Mouse (Mus musculus): ENCODE results near the gene Fut2. TPM values are rescaled to one million over a fixed set of nuclear protein-coding genes. Genes with fewer than 3 reads are reported as not detected.

The Fut2 gene
- 0.56 and 1.0 TPM in 2 replicates for polyA plus RNA-seq (2014; fragmentation: Nextera tagmentation; extraction: Ambion mirVana)

GRCm38 (mm10) chr7:45666161-45666560 lies at the start of gene Fut2:
Fut2 (minus strand) TSS chr7:45666394.
- WGBS (ENCODE audit: insufficient replicate concordance) = 81% methylated on average over 7 of the region's 7 CpGs
- no peak for ATAC-seq (replicated peaks; ENCODE audit: insufficient number of reproducible peaks, low FRiP score, low TSS enrichment)
- H3K9ac ChIP-seq (ENCODE audit: low read depth, low read length) = no peak within 1 kb of the TSS

GRCm38 (mm10) chr7:45715090-45715708 lies 49.0 kb upstream of the Fut2 start, which contains the start of gene Rpl18:
Rpl18 (plus strand) TSS chr7:45715457.
- ATAC-seq (replicated peaks; ENCODE audit: insufficient number of reproducible peaks, low FRiP score, low TSS enrichment) = peak; percentile 88
- peak within 1 kb of the TSS; percentile 97 for H3K4me3 ChIP-seq (ENCODE audit: low read depth, low read length)
- H3K9me3 ChIP-seq (replicated peaks; ENCODE audit: control insufficient read depth, low read length) = no peaks in the 10 kb centered on the region
- 6% methylated on average over 34 of the region's 34 CpGs for WGBS (ENCODE audit: insufficient replicate concordance)
- H3K36me3 ChIP-seq (ENCODE audit: control insufficient read depth, insufficient read depth, low read length) = peaks cover 32% of the 10 kb centered on the region
- peaks cover 41% of the 10 kb centered on the region for H3K4me1 ChIP-seq (ENCODE audit: control insufficient read depth, insufficient read depth, low read length)
- H3K4me2 ChIP-seq = peak within 1 kb of the TSS; percentile 96
- H3K9ac ChIP-seq (ENCODE audit: low read depth, low read length) = peak within 1 kb of the TSS; percentile 78
- no peaks in the 10 kb centered on the region for H3K27me3 ChIP-seq (ENCODE audit: control insufficient read depth, insufficient read depth, low read length)
- H3K27ac ChIP-seq (ENCODE audit: low read depth, low read length) = peak within 1 kb of the TSS; percentile 60

More at GRCm38 (mm10) chr7:45666161-45666560, at the start of gene Fut2:
- no peaks in the 10 kb centered on the region for H3K27me3 ChIP-seq (ENCODE audit: control insufficient read depth, insufficient read depth, low read length)
- H3K36me3 ChIP-seq (ENCODE audit: control insufficient read depth, insufficient read depth, low read length) = no peaks in the 10 kb centered on the region
- peaks cover 4% of the 10 kb centered on the region; the same call in 1 of the 2 replicates for H3K4me1 ChIP-seq (ENCODE audit: control insufficient read depth, insufficient read depth, low read length)
- no peak within 1 kb of the TSS for H3K4me3 ChIP-seq (ENCODE audit: low read depth, low read length)
- H3K27ac ChIP-seq (ENCODE audit: low read depth, low read length) = no peak within 1 kb of the TSS
- no peak within 1 kb of the TSS for H3K4me2 ChIP-seq
- no peaks in the 10 kb centered on the region for H3K9me3 ChIP-seq (replicated peaks; ENCODE audit: control insufficient read depth, low read length)

DNA sequence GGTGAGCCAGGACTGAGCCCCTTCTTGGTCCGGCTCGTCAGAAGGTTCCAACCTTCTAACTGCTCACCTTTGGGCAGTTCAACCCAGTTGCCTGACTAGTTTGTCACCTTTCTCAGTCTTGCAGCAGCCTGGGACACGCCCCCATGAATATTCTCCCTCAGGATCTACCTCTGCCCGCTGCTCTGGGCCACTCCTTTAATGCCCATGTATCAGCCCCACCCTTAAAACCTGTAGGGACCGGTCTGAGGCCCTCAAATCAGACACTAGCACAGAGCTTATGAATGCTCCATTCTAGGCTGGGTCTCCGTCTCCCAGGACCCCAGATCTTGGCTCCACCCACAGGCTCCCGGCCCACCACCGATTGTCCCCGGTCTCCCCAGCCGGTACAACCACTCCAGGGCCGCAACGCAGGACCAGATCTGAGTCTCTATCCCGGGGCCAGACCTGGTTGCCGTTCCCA lies 48.5 kb upstream of the Fut2 start:
- peak; percentile 16 for ATAC-seq (replicated peaks; ENCODE audit: insufficient number of reproducible peaks, low FRiP score, low TSS enrichment)

DNA sequence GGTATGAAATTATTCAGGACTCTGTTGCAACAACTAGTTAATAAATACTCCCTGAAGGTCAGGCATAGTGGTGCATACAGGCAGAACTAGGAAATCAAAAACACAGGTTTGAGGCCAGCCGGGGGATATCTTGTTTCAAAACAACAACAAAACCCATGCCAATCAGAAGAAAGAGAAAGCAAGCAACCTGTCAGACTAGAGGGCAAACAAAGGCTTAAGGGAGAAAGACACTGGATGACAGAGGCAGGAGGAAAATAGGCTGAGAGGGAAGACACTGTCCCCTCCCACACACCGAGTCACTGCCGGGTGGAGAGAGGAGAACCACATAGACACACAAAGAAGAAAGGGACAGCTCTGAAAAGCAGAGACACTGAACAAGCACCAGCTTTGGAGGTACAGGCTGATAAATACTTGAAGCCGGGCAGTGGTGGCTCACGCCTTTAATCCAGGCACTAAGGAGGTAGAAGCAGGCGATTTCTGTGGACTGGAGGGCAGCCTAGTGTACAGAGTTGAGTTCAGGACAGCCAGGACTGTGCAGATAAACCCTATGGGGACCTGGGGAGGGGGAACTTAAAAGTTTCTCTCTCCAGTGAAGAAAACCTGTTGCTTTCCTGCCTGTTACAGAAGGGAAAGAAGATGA lies 47.8 kb upstream of the Fut2 start:
- Histone ChIP-seq H3K4me2 (peak overlapping the region; percentile 96), H3K9me3 (replicated peaks; ENCODE audit: control insufficient read depth, low read length) (no peaks in the 10 kb centered on the region), H3K9ac (ENCODE audit: low read depth, low read length) (peak overlapping the region; percentile 78), H3K4me3 (ENCODE audit: low read depth, low read length) (peak overlapping the region; percentile 97; the same call in 1 of the 2 replicates), H3K4me1 (ENCODE audit: control insufficient read depth, insufficient read depth, low read length) (peaks cover 32% of the 10 kb centered on the region), H3K36me3 (ENCODE audit: control insufficient read depth, insufficient read depth, low read length) (peaks cover 23% of the 10 kb centered on the region), H3K27me3 (ENCODE audit: control insufficient read depth, insufficient read depth, low read length) (no peaks in the 10 kb centered on the region), H3K27ac (ENCODE audit: low read depth, low read length) (no peak overlapping the region)
- ATAC-seq (replicated peaks; ENCODE audit: insufficient number of reproducible peaks, low FRiP score, low TSS enrichment) = no peak
- WGBS (ENCODE audit: insufficient replicate concordance) = 88% methylated on average over 6 of the region's 6 CpGs

More for the DNA sequence above, 48.5 kb upstream of the Fut2 start:
- H3K4me1 ChIP-seq (ENCODE audit: control insufficient read depth, insufficient read depth, low read length) = peaks cover 38% of the 10 kb centered on the region
- H3K9ac ChIP-seq (ENCODE audit: low read depth, low read length) = peak overlapping the region; percentile 78
- H3K27me3 ChIP-seq (ENCODE audit: control insufficient read depth, insufficient read depth, low read length) = no peaks in the 10 kb centered on the region
- no peaks in the 10 kb centered on the region for H3K9me3 ChIP-seq (replicated peaks; ENCODE audit: control insufficient read depth, low read length)
- peak overlapping the region; percentile 97 for H3K4me3 ChIP-seq (ENCODE audit: low read depth, low read length)
- 11% methylated on average over 14 of the region's 14 CpGs for WGBS (ENCODE audit: insufficient replicate concordance)
- H3K4me2 ChIP-seq = peak overlapping the region; percentile 96
- H3K27ac ChIP-seq (ENCODE audit: low read depth, low read length) = 0 out of 2 replicates have a peak overlapping the region, but pooled peaks have one; percentile 0
- H3K36me3 ChIP-seq (ENCODE audit: control insufficient read depth, insufficient read depth, low read length) = peaks cover 29% of the 10 kb centered on the region

DNA sequence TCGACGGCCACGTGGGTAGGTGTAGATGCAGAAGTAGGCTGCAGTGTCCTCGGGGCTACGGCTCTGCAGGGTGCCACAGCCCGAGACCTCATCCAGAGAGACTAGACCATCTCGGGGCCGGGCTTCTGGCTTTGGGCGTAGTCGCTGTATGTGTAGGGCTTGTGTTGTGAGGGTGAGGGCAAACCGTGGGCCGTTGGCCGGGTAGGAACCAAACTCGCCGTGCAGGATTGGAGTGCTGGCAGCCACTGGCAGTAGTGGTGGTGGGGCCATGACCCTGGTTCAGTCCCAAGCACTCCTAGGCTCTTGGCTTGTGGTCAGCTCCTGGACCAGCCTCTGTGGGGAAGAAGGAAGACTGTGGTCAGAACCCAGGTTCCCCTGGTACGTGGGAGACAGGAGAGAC lies 47.2 kb upstream of the Fut2 start:
- no peak for ATAC-seq (replicated peaks; ENCODE audit: insufficient number of reproducible peaks, low FRiP score, low TSS enrichment)
- Histone ChIP-seq H3K4me2 (no peak overlapping the region), H3K27me3 (ENCODE audit: control insufficient read depth, insufficient read depth, low read length) (no peaks in the 10 kb centered on the region), H3K4me1 (ENCODE audit: control insufficient read depth, insufficient read depth, low read length) (peaks cover 33% of the 10 kb centered on the region), H3K27ac (ENCODE audit: low read depth, low read length) (no peak overlapping the region), H3K36me3 (ENCODE audit: control insufficient read depth, insufficient read depth, low read length) (peaks cover 23% of the 10 kb centered on the region), H3K9ac (ENCODE audit: low read depth, low read length) (no peak overlapping the region), H3K4me3 (ENCODE audit: low read depth, low read length) (no peak overlapping the region), H3K9me3 (replicated peaks; ENCODE audit: control insufficient read depth, low read length) (no peaks in the 10 kb centered on the region)
- WGBS (ENCODE audit: insufficient replicate concordance) = 90% methylated on average over 16 of the region's 16 CpGs

- H3K4me1 ChIP-seq (ENCODE audit: control insufficient read depth, insufficient read depth, low read length) = peaks cover 44% of the 10 kb centered on the region
- H3K9ac ChIP-seq (ENCODE audit: low read depth, low read length) = no peak overlapping the region
- H3K36me3 ChIP-seq (ENCODE audit: control insufficient read depth, insufficient read depth, low read length) = peaks cover 23% of the 10 kb centered on the region
- 88% methylated on average over 21 of the region's 21 CpGs for WGBS (ENCODE audit: insufficient replicate concordance)
- no peak overlapping the region for H3K4me2 ChIP-seq
- H3K27ac ChIP-seq (ENCODE audit: low read depth, low read length) = no peak overlapping the region
- H3K9me3 ChIP-seq (replicated peaks; ENCODE audit: control insufficient read depth, low read length) = no peaks in the 10 kb centered on the region
- H3K4me3 ChIP-seq (ENCODE audit: low read depth, low read length) = no peak overlapping the region
- ATAC-seq (replicated peaks; ENCODE audit: insufficient number of reproducible peaks, low FRiP score, low TSS enrichment) = no peak
- H3K27me3 ChIP-seq (ENCODE audit: control insufficient read depth, insufficient read depth, low read length) = no peaks in the 10 kb centered on the region
Observed at GRCm38 (mm10) chr7:45712022-45712757, 46.0 kb upstream of the Fut2 start.

DNA sequence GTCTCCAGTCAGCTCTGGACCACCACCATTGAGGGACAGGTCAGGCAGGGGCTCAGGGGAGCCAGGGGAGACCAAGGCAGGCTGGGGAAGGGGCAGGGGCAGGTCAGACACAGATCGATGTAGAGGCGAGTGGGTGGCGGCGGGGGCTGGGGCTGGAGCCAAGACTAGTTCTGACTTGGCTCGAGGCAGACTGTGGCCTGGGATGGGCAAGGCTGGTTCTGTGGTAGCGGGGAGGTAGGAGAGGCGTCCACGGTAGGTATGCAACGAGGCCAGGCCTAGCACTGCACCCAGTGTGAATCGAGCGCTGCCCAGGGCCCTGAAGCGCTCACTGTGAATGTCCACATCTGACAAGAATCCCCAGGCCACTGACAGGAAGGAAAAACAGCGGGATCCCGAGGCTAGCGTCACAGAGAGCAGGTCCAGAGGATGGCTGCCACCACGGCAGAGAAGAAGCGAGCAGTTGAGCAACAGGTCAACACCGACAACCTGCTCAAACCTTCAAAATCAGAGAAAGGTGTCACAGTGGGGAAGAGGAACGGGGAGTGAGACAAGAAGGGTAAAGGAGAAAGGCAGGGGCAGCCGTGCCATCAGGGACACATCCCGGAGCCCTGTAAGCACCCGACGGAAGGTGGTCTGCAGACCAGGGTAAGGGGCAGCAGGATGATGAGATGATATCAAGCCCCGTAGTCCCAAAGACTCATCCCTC lies 45.3 kb upstream of the Fut2 start:
- ATAC-seq (replicated peaks; ENCODE audit: insufficient number of reproducible peaks, low FRiP score, low TSS enrichment) = no peak
- Histone ChIP-seq H3K9ac (ENCODE audit: low read depth, low read length) (no peak overlapping the region), H3K4me3 (ENCODE audit: low read depth, low read length) (no peak overlapping the region), H3K4me2 (no peak overlapping the region), H3K27ac (ENCODE audit: low read depth, low read length) (no peak overlapping the region), H3K9me3 (replicated peaks; ENCODE audit: control insufficient read depth, low read length) (no peaks in the 10 kb centered on the region), H3K27me3 (ENCODE audit: control insufficient read depth, insufficient read depth, low read length) (no peaks in the 10 kb centered on the region), H3K36me3 (ENCODE audit: control insufficient read depth, insufficient read depth, low read length) (peaks cover 23% of the 10 kb centered on the region), H3K4me1 (ENCODE audit: control insufficient read depth, insufficient read depth, low read length) (peaks cover 40% of the 10 kb centered on the region)
- WGBS (ENCODE audit: insufficient replicate concordance) = 91% methylated on average over 24 of the region's 24 CpGs

Measured in heart, embryonic 11.5 days (tissue).